Comparison of ENCODE assay signal across 8 mouse cellular contexts in the genomic region with DNA sequence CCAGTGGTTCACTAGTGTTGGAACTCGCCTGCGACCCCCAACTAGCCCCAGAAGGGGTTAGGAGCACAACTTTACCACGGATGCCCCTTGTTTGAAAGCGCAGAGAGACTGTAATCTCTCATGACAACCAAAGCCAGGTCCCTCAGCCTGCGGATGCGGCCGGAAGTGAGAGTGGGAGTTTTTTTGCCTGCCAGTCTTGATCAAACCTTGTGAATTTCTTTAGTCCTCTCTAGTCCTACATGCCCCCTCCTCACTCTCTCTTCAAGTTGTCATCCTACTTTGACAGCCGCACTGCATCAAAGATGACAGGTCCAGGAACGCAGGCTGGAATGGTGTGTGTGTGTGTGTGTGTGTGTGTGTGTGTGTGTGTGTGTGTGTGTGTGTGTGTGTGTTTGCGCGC. TPM values are rescaled to one million over a fixed set of nuclear protein-coding genes. Genes with fewer than 3 reads are reported as not detected.
DNase-seq lines count a peak whose midpoint lies in the region; ATAC-seq lines count a peak whose summit lies in the region.

No protein-coding gene starts in this region.

- WGBS in hindbrain, embryonic 12.5 days: 7% methylated on average over 11 of the region's 11 CpGs
- 3% methylated on average over 11 of the region's 11 CpGs for WGBS in stomach, embryonic 14.5 days

- peak overlapping the region; percentile 66 for H3K4me2 ChIP-seq in hindbrain, embryonic 12.5 days (replicated peaks)
- H3K4me2 ChIP-seq in stomach, embryonic 14.5 days (replicated peaks; ENCODE audit: low read depth, low read length): peak overlapping the region; percentile 60

- peak overlapping the region; percentile 87 for H3K4me3 ChIP-seq in hindbrain, embryonic 12.5 days
- H3K4me3 ChIP-seq in stomach, embryonic 14.5 days (ENCODE audit: low read depth, low read length): peak overlapping the region; percentile 79

- H3K36me3 ChIP-seq in hindbrain, embryonic 12.5 days: no peaks in the 10 kb centered on the region
- H3K36me3 ChIP-seq in stomach, embryonic 14.5 days (ENCODE audit: control insufficient read depth, insufficient read depth, low read length): no peaks in the 10 kb centered on the region

- DNase-seq in embryo, embryonic 10 days (ENCODE audit: low spot score): peak; percentile 50
- DNase-seq in embryo, embryonic 9.5 days (ENCODE audit: extremely low spot score): no peak
- DNase-seq in 416B (ENCODE audit: low read depth): peak; percentile 69
- peak; percentile 34 for DNase-seq in c-Kit-positive CD71-positive TER-119-negative erythroid progenitor cells, embryonic 14.5 days (ENCODE audit: low read depth)
- peak; percentile 51 for DNase-seq in lung, postnatal 10 days
- DNase-seq in frontal cortex, adult 2 months (ENCODE audit: extremely low spot score in 1 of 2, low spot score in 1 of 2): no peak

- peak overlapping the region; percentile 84 for H3K9ac ChIP-seq in hindbrain, embryonic 12.5 days
- peak overlapping the region; percentile 60 for H3K9ac ChIP-seq in stomach, embryonic 14.5 days (replicated peaks; ENCODE audit: low read depth, low read length)

- no peaks in the 10 kb centered on the region for H3K9me3 ChIP-seq in hindbrain, embryonic 12.5 days (replicated peaks)
- no peaks in the 10 kb centered on the region for H3K9me3 ChIP-seq in stomach, embryonic 14.5 days (ENCODE audit: control insufficient read depth, low read depth, low read length)

- no peaks in the 10 kb centered on the region for H3K4me1 ChIP-seq in hindbrain, embryonic 12.5 days
- no peaks in the 10 kb centered on the region for H3K4me1 ChIP-seq in stomach, embryonic 14.5 days (ENCODE audit: control insufficient read depth, insufficient read depth, low read length)

- peak overlapping the region; percentile 77 for H3K27ac ChIP-seq in hindbrain, embryonic 12.5 days
- peak overlapping the region; percentile 36; the same call in 1 of the 2 replicates for H3K27ac ChIP-seq in stomach, embryonic 14.5 days (ENCODE audit: low read length)

- peak; percentile 71 for ATAC-seq in hindbrain, embryonic 12.5 days (ENCODE audit: low FRiP score)
- peak; percentile 5; the same call in 1 of the 2 replicates for ATAC-seq in stomach, embryonic 14.5 days (ENCODE audit: insufficient number of reproducible peaks, insufficient read depth, low FRiP score, low read depth)

- H3K27me3 ChIP-seq in hindbrain, embryonic 12.5 days: peaks cover 3% of the 10 kb centered on the region; the same call in 1 of the 2 replicates
- no peaks in the 10 kb centered on the region for H3K27me3 ChIP-seq in stomach, embryonic 14.5 days (ENCODE audit: control insufficient read depth, insufficient read depth, low read length)

RNA-seq across cellular contexts. Expression of gene Kiz, which starts 0.5 kb away (rescaled TPM):
- polyA plus RNA-seq in hindbrain, embryonic 12.5 days (2016; fragmentation: Nextera tagmentation; extraction: Ambion mirVana): 27.6 and 33.2 TPM in 2 replicates
- 29.5 and 30.8 TPM in 2 replicates for polyA plus RNA-seq in stomach, embryonic 14.5 days (2014; fragmentation: Nextera tagmentation; extraction: Ambion mirVana)
- polyA plus RNA-seq in frontal cortex, adult 2 months (2012; rRNA removed): 15.6 and 19.7 TPM in 2 replicates

Comparison
In these comparisons a context has a peak if more than half of its experiments do, and no peak if none do; other contexts are left out.
1. DNase-seq: peak in embryo, embryonic 10 days (single experiment), 416B (single experiment), c-Kit-positive CD71-positive TER-119-negative erythroid progenitor cells, embryonic 14.5 days (single experiment) and lung, postnatal 10 days (single experiment); none in embryo, embryonic 9.5 days (single experiment) and frontal cortex, adult 2 months (0 of 2).